Mouse (Mus musculus): Measurements from ENCODE around the gene Pgbd1. TPM values are rescaled to one million over a fixed set of nuclear protein-coding genes. Genes with fewer than 3 reads are reported as not detected.
A peak's percentile ranks its signal among the peaks of the same experiment; 100 is the strongest.
"Not testable (repeated sequence)": the region's sequence is repeated elsewhere in the genome, so short reads cannot be mapped to it uniquely, and the experiment has no call there.

Pgbd1 gene
- polyA plus RNA-seq, 1 experiment from 2014 or later: 6.2 TPM

- not testable (repeated sequence) for H3K36me3 ChIP-seq (replicated peaks; ENCODE audit: control insufficient read depth, insufficient read depth, low read depth, low read length); H3K9ac ChIP-seq (replicated peaks; ENCODE audit: low read length); H3K4me2 ChIP-seq (ENCODE audit: low read depth, low read length); H3K27ac ChIP-seq (replicated peaks; ENCODE audit: low read depth, low read length); H3K9me3 ChIP-seq (replicated peaks; ENCODE audit: control insufficient read depth, low read length); DNase-seq (ENCODE audit: low spot score); H3K4me3 ChIP-seq (ENCODE audit: low read depth, low read length); H3K4me1 ChIP-seq (ENCODE audit: control insufficient read depth, insufficient read depth, low read length); H3K27me3 ChIP-seq (ENCODE audit: control insufficient read depth, insufficient read depth, low read length); ATAC-seq (replicated peaks; ENCODE audit: insufficient number of reproducible peaks, low FRiP score, low TSS enrichment, low read depth)
- WGBS: 57% methylated on average over 9 of the region's 9 CpGs
These were observed 21.7 kb upstream of the Pgbd1 start for GRCm38 (mm10) chr13:21462516-21462915.

DNA sequence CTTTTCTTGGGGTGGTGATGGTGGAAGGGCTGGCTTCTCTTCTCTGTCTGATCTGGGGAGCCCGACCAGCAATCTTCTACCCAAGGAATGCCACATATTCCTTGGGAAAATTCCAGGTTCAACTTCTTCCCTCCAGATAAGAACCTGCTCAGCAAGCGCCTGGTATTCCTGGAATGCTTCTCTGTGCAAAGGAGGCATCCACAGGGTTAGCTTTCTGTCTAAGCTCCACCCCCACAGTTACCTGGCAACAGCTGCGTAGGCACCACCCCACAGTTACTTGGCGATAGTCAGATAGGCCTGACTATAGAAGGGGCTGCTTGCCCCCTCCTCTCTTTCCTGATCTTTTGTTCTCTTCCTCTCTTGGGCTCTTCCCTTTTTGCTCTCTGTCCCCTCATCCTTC lies 15.5 kb upstream of the Pgbd1 start:
- no peak overlapping the region for H3K4me3 ChIP-seq (ENCODE audit: low read depth, low read length)
- no peak overlapping the region for H3K4me2 ChIP-seq (ENCODE audit: low read depth, low read length)
- no peaks in the 10 kb centered on the region for H3K27me3 ChIP-seq (ENCODE audit: control insufficient read depth, insufficient read depth, low read length)
- ATAC-seq (replicated peaks; ENCODE audit: insufficient number of reproducible peaks, low FRiP score, low TSS enrichment, low read depth) (no peak), DNase-seq (ENCODE audit: low spot score) (no peak)
- no peaks in the 10 kb centered on the region for H3K9me3 ChIP-seq (replicated peaks; ENCODE audit: control insufficient read depth, low read length)
- H3K36me3 ChIP-seq (replicated peaks; ENCODE audit: control insufficient read depth, insufficient read depth, low read depth, low read length): no peaks in the 10 kb centered on the region
- H3K27ac ChIP-seq (replicated peaks; ENCODE audit: low read depth, low read length): no peak overlapping the region
- WGBS: 9% methylated on average over 4 of the region's 4 CpGs
- H3K9ac ChIP-seq (replicated peaks; ENCODE audit: low read length): no peak overlapping the region
- no peaks in the 10 kb centered on the region for H3K4me1 ChIP-seq (ENCODE audit: control insufficient read depth, insufficient read depth, low read length)

GRCm38 (mm10) chr13:21454133-21454532 lies 13.3 kb upstream of the Pgbd1 start:
- no peaks in the 10 kb centered on the region for H3K36me3 ChIP-seq (replicated peaks; ENCODE audit: control insufficient read depth, insufficient read depth, low read depth, low read length)
- ATAC-seq (replicated peaks; ENCODE audit: insufficient number of reproducible peaks, low FRiP score, low TSS enrichment, low read depth): no peak

GRCm38 (mm10) chr13:21453449-21453848 lies 12.6 kb upstream of the Pgbd1 start, which contains the start of gene Zscan26:
TSS of gene Zscan26 (minus strand) at chr13:21453730.
- H3K9me3 ChIP-seq (replicated peaks; ENCODE audit: control insufficient read depth, low read length): no peaks in the 10 kb centered on the region
- H3K36me3 ChIP-seq (replicated peaks; ENCODE audit: control insufficient read depth, insufficient read depth, low read depth, low read length): no peaks in the 10 kb centered on the region
- peak; percentile 86; the same call in 1 of the 2 replicates for ATAC-seq (replicated peaks; ENCODE audit: insufficient number of reproducible peaks, low FRiP score, low TSS enrichment, low read depth)
- H3K4me2 ChIP-seq (ENCODE audit: low read depth, low read length): peak within 1 kb of the TSS; percentile 58
- peak; percentile 91 for DNase-seq (ENCODE audit: low spot score)
- peak within 1 kb of the TSS; percentile 75 for H3K9ac ChIP-seq (replicated peaks; ENCODE audit: low read length)
- H3K27me3 ChIP-seq (ENCODE audit: control insufficient read depth, insufficient read depth, low read length): no peaks in the 10 kb centered on the region
- under 1% methylated on average over 23 of the region's 23 CpGs for WGBS
- H3K27ac ChIP-seq (replicated peaks; ENCODE audit: low read depth, low read length): no peak within 1 kb of the TSS
- no peaks in the 10 kb centered on the region for H3K4me1 ChIP-seq (ENCODE audit: control insufficient read depth, insufficient read depth, low read length)
- H3K4me3 ChIP-seq (ENCODE audit: low read depth, low read length): peak within 1 kb of the TSS; percentile 69

More at GRCm38 (mm10) chr13:21454133-21454532, 13.3 kb upstream of the Pgbd1 start:
- Histone ChIP-seq H3K27ac (replicated peaks; ENCODE audit: low read depth, low read length) (no peak overlapping the region), H3K9me3 (replicated peaks; ENCODE audit: control insufficient read depth, low read length) (no peaks in the 10 kb centered on the region), H3K4me3 (ENCODE audit: low read depth, low read length) (no peak overlapping the region), H3K9ac (replicated peaks; ENCODE audit: low read length) (no peak overlapping the region), H3K4me2 (ENCODE audit: low read depth, low read length) (no peak overlapping the region), H3K27me3 (ENCODE audit: control insufficient read depth, insufficient read depth, low read length) (no peaks in the 10 kb centered on the region), H3K4me1 (ENCODE audit: control insufficient read depth, insufficient read depth, low read length) (no peaks in the 10 kb centered on the region)
- 86% methylated on average over 3 of the region's 3 CpGs for WGBS
- no peak for DNase-seq (ENCODE audit: low spot score)

GRCm38 (mm10) chr13:21453042-21453441 lies 12.2 kb upstream of the Pgbd1 start:
- no peaks in the 10 kb centered on the region for H3K36me3 ChIP-seq (replicated peaks; ENCODE audit: control insufficient read depth, insufficient read depth, low read depth, low read length)
- peak overlapping the region; percentile 75 for H3K9ac ChIP-seq (replicated peaks; ENCODE audit: low read length)
- 0 out of 2 replicates have a peak, but pooled peaks have one; percentile 32 for ATAC-seq (replicated peaks; ENCODE audit: insufficient number of reproducible peaks, low FRiP score, low TSS enrichment, low read depth)
- WGBS: 3% methylated on average over 13 of the region's 13 CpGs
- H3K27me3 ChIP-seq (ENCODE audit: control insufficient read depth, insufficient read depth, low read length): no peaks in the 10 kb centered on the region
- no peaks in the 10 kb centered on the region for H3K9me3 ChIP-seq (replicated peaks; ENCODE audit: control insufficient read depth, low read length)
- H3K27ac ChIP-seq (replicated peaks; ENCODE audit: low read depth, low read length): no peak overlapping the region
- H3K4me3 ChIP-seq (ENCODE audit: low read depth, low read length): peak overlapping the region; percentile 69
- H3K4me1 ChIP-seq (ENCODE audit: control insufficient read depth, insufficient read depth, low read length): no peaks in the 10 kb centered on the region
- peak overlapping the region; percentile 58 for H3K4me2 ChIP-seq (ENCODE audit: low read depth, low read length)
- DNase-seq (ENCODE audit: low spot score): no peak

- WGBS: 77% methylated on average over 16 of the region's 16 CpGs
- Histone ChIP-seq H3K4me2 (ENCODE audit: low read depth, low read length) (no peak overlapping the region), H3K9me3 (replicated peaks; ENCODE audit: control insufficient read depth, low read length) (no peaks in the 10 kb centered on the region), H3K27me3 (ENCODE audit: control insufficient read depth, insufficient read depth, low read length) (no peaks in the 10 kb centered on the region), H3K36me3 (replicated peaks; ENCODE audit: control insufficient read depth, insufficient read depth, low read depth, low read length) (peaks cover 3% of the 10 kb centered on the region), H3K4me3 (ENCODE audit: low read depth, low read length) (no peak overlapping the region), H3K9ac (replicated peaks; ENCODE audit: low read length) (no peak overlapping the region), H3K27ac (replicated peaks; ENCODE audit: low read depth, low read length) (no peak overlapping the region), H3K4me1 (ENCODE audit: control insufficient read depth, insufficient read depth, low read length) (no peaks in the 10 kb centered on the region)
- no peak for DNase-seq (ENCODE audit: low spot score)
- ATAC-seq (replicated peaks; ENCODE audit: insufficient number of reproducible peaks, low FRiP score, low TSS enrichment, low read depth): no peak
These were observed 7.2 kb upstream of the Pgbd1 start for GRCm38 (mm10) chr13:21447856-21448614.

DNA sequence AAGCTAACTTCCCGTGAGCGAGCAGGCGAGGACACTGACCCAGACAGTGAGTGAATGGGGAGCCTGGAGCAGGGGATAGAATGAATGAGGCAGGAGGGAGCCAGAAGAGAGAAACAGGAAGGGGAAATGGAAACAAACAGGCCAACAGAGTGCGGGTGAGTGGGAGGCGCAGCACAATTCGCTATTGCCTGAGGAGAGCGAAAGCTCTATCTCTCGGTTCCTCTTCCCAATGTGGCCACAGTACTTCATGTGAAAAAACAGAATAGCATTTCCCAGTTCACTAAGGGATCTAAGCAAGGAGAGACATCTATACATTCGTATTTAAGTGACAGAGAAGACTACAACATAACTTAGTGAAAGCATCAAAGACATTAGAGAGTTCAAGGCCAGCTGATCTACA lies 5.9 kb upstream of the Pgbd1 start:
- no peak for DNase-seq (ENCODE audit: low spot score)
- H3K4me1 ChIP-seq (ENCODE audit: control insufficient read depth, insufficient read depth, low read length): no peaks in the 10 kb centered on the region
- H3K9ac ChIP-seq (replicated peaks; ENCODE audit: low read length): no peak overlapping the region
- peaks cover 3% of the 10 kb centered on the region for H3K36me3 ChIP-seq (replicated peaks; ENCODE audit: control insufficient read depth, insufficient read depth, low read depth, low read length)
- no peaks in the 10 kb centered on the region for H3K9me3 ChIP-seq (replicated peaks; ENCODE audit: control insufficient read depth, low read length)
- no peaks in the 10 kb centered on the region for H3K27me3 ChIP-seq (ENCODE audit: control insufficient read depth, insufficient read depth, low read length)
- no peak overlapping the region for H3K4me3 ChIP-seq (ENCODE audit: low read depth, low read length)
- WGBS: 90% methylated on average over 9 of the region's 9 CpGs
- H3K27ac ChIP-seq (replicated peaks; ENCODE audit: low read depth, low read length): no peak overlapping the region
- H3K4me2 ChIP-seq (ENCODE audit: low read depth, low read length): no peak overlapping the region
- ATAC-seq (replicated peaks; ENCODE audit: insufficient number of reproducible peaks, low FRiP score, low TSS enrichment, low read depth): no peak

GRCm38 (mm10) chr13:21441207-21441572 lies 332 bp upstream of the Pgbd1 start:
- no peaks in the 10 kb centered on the region for H3K9me3 ChIP-seq (replicated peaks; ENCODE audit: control insufficient read depth, low read length)
- H3K36me3 ChIP-seq (replicated peaks; ENCODE audit: control insufficient read depth, insufficient read depth, low read depth, low read length): no peaks in the 10 kb centered on the region; the same call in 1 of the 2 replicates
- ATAC-seq (replicated peaks; ENCODE audit: insufficient number of reproducible peaks, low FRiP score, low TSS enrichment, low read depth) (peak; percentile 14; the same call in 1 of the 2 replicates), DNase-seq (ENCODE audit: low spot score) (peak; percentile 2)
- no peaks in the 10 kb centered on the region for H3K27me3 ChIP-seq (ENCODE audit: control insufficient read depth, insufficient read depth, low read length)
- H3K4me1 ChIP-seq (ENCODE audit: control insufficient read depth, insufficient read depth, low read length): no peaks in the 10 kb centered on the region
- WGBS: 15% methylated on average over 10 of the region's 10 CpGs
- H3K9ac ChIP-seq (replicated peaks; ENCODE audit: low read length): peak overlapping the region; percentile 79
- H3K4me2 ChIP-seq (ENCODE audit: low read depth, low read length): peak overlapping the region; percentile 85
- H3K27ac ChIP-seq (replicated peaks; ENCODE audit: low read depth, low read length): no peak overlapping the region
- H3K4me3 ChIP-seq (ENCODE audit: low read depth, low read length): peak overlapping the region; percentile 50

Measured in embryonic facial prominence, embryonic 11.5 days (tissue).